Mouse (Mus musculus): ENCODE results near the gene Tjp3.
"Not testable (repeated sequence)": the region's sequence is repeated elsewhere in the genome, so short reads cannot be mapped to it uniquely, and the experiment has no call there.

The Tjp3 gene

DNA sequence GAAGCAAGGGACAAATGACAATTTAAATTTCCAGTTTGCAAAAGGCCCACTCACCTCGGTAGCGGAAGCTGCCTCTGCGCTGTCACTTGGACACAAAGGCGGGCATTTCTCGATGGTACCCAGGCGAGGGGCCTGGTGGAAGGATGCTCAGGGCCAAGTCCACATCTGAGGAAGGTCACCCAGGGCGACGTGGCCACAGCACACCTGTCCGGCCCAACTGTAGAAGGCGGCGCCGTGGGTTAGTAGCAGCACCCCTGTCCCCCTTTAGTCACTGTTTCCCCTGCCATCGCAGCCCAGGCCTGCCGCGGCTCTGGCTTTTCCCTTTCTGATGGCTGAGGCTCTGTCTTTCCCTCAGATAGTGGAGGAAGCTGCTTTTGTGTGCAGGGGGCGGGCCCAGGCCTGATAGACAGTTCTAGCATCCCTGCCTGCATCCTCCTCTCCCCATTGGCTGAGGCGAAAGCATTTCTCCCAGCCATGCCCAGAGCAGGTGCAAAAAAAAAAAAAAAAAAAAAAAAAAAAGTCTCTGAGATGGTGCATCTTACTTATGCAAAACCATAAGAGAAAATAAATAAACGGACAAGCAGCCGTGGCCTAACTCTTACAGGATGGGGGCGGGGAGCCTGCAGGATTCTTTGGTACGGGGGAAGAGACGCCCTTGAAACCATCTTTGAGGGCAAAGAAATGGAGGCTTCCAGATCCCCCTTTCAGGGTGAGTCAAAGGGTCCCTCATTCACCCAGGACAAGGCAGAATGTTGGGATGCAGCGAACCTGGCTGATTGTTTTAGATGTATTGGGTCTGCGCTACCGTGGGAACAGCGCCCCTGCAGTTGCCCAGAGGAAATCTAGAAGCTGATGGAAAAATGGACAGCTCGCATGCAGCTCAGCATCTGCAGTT, 60.7 kb downstream of the Tjp3 start, which contains the start of gene Atcay:
Atcay (minus strand) TSS at position 396 of the 895 bp plus-strand sequence.
- DNase-seq, result peak in 1 of 2 experiments; percentile 55

DNA sequence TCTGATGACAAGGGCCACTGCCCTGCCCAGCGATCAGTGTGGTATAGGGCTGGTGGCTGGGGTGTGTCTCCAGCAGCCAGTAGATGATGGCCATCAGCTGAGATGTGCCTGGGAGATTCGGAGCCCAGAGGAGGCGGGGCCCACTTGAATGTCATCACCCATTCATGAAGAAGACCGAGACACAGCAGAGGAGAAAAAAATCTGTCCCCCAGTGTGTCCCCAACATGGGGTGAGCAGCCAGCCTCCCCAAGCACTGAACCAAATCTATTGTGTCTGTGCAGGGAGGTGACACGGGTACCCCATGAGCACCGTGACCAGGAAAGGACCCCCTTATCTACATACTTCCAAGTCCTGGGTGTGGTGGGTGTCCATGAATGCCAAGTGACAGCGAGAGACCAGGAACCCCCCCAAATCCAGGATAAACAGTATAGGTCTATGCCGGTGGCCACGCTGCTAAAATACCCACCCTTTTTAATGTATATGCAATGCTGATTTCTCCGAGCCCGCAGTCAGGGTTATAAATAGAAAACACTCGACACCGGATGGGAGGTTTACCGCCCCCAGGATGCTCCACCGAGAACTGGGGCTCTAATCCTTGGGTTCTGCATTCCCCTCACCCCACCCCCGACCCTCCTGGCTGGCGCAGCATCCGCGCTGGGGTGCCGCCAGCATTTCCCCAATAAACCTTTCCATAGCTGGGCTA, 61.5 kb downstream of the Tjp3 start:
- peak in 1 of 2 experiments; percentile 42 for DNase-seq

DNA sequence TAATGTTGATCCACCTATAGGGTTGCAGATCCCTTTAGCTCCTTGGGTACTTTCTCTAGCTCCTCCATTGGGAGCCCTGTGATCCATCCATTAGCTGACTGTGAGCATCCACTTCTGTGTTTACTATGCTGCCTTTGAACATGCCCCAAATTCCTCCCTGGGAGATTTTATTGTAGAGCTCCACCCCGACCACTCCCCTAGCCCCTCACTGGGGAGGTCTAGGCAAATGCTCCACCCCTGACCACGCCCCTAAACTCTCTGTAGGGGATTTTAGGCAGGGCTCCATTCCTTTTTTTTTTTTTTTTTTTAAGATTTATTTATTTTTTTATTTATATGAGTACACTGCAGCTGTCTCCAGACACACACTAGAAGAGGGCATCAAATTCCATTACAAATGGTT, 67.7 kb downstream of the Tjp3 start:
- not testable (repeated sequence) for DNase-seq

All from thymus, postnatal 36 days (tissue).